Mouse (Mus musculus): ENCODE measurements around the gene Dach1. TPM values are rescaled to one million over a fixed set of nuclear protein-coding genes. Genes with fewer than 3 reads are reported as not detected.

Gene Dach1
- polyA plus RNA-seq (2014; fragmentation: Nextera tagmentation; extraction: Ambion mirVana): 2.7 and 4.0 TPM in 2 replicates

DNA sequence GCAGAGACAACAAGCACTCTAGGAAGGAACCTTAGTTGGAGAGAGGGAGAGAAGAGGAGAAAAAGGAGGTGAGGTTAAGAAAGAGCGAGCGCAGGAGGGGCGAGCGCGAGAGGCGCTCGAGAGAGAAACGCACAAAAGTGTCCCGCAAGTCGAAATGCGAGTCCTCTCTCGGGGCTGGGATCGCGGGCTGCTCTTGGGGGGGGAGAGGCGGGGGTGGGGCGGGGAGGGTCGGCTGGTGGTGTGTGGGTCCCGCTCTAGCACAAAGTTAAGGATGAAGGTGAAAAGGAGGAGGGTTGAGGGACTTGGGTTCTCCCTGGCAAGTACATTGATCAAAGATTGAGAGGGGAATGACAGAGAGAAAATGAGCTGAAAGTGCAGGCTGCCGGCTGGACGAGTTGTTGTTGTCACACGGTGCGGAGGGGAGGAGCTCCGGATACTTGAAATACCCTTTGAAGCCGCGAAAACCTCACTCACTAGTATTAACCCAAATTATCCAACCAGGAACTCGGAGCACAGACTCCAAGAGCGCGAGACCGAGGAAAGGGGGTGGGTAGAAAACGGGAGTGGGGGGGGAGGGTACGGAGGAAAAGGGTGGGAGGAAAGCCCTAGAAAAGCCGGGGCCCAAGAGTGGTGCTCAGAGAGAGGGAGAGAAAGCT lies at the start of gene Dach1:
Gene Dach1 (minus strand): TSS at position 345 of the 656 bp plus-strand sequence.
- Histone ChIP-seq H3K36me3 (ENCODE audit: control insufficient read depth, insufficient read depth, low read length) (no peaks in the 10 kb centered on the region), H3K9me3 (ENCODE audit: control insufficient read depth, low read length) (no peaks in the 10 kb centered on the region), H3K4me2 (ENCODE audit: low read length) (peak within 1 kb of the TSS; percentile 89), H3K27ac (replicated peaks in 1 of 2; ENCODE audit: control insufficient read depth in 1 of 2, insufficient read depth in 1 of 2, low read depth in 2 of 2, low read length in 2 of 2) (peak within 1 kb of the TSS; percentile 61 to 80), H3K27me3 (ENCODE audit: control insufficient read depth, insufficient read depth, low read length) (no peaks in the 10 kb centered on the region), H3K4me3 (ENCODE audit: control insufficient read depth in 1 of 2, insufficient read depth in 1 of 2, low read depth in 1 of 2, low read length in 2 of 2) (peak within 1 kb of the TSS; percentile 63 to 78), H3K9ac (ENCODE audit: low read length) (peak within 1 kb of the TSS; percentile 78), H3K4me1 (ENCODE audit: control insufficient read depth in 2 of 2, insufficient read depth in 2 of 2, low read length in 2 of 2) (peaks cover 0 to 2% of the 10 kb centered on the region in 2 experiments; a peak in 1 of 4 replicates)
- WGBS: under 1% methylated on average over 31 of the region's 32 CpGs
- peak; percentile 69 for ATAC-seq (ENCODE audit: insufficient number of reproducible peaks, insufficient read depth, low FRiP score, low read depth)

DNA sequence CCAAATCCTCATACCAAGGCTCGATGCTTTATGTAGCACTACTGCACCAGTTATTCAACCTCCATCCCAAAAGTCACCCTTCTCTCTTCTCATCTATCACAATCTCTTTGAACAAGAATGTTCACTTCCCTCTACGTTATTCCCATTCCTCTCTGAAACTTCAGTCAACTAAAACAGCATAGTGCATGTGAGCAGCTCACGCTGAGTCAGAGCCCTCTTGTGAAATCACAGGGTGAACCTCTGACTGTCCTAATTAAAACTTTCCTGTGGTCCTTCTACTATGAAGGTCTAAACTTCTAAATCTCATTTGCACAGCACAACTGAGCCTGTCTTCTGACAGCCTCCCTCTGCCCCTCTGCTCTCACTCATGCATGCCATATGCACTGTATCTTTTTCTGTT lies 30.5 kb upstream of the Dach1 start:
- 77% methylated on average over 3 of the region's 3 CpGs for WGBS
- H3K4me3 ChIP-seq (ENCODE audit: control insufficient read depth in 1 of 2, insufficient read depth in 1 of 2, low read depth in 1 of 2, low read length in 2 of 2): no peak overlapping the region
- no peaks in the 10 kb centered on the region for H3K36me3 ChIP-seq (ENCODE audit: control insufficient read depth, insufficient read depth, low read length)
- no peak overlapping the region for H3K4me2 ChIP-seq (ENCODE audit: low read length)
- H3K27ac ChIP-seq (replicated peaks in 1 of 2; ENCODE audit: control insufficient read depth in 1 of 2, insufficient read depth in 1 of 2, low read depth in 2 of 2, low read length in 2 of 2): no peak overlapping the region
- no peaks in the 10 kb centered on the region for H3K9me3 ChIP-seq (ENCODE audit: control insufficient read depth, low read length)
- no peak overlapping the region for H3K9ac ChIP-seq (ENCODE audit: low read length)
- no peak for ATAC-seq (ENCODE audit: insufficient number of reproducible peaks, insufficient read depth, low FRiP score, low read depth)
- no peaks in the 10 kb centered on the region for H3K27me3 ChIP-seq (ENCODE audit: control insufficient read depth, insufficient read depth, low read length)
- no peaks in the 10 kb centered on the region for H3K4me1 ChIP-seq (ENCODE audit: control insufficient read depth in 2 of 2, insufficient read depth in 2 of 2, low read length in 2 of 2)

DNA sequence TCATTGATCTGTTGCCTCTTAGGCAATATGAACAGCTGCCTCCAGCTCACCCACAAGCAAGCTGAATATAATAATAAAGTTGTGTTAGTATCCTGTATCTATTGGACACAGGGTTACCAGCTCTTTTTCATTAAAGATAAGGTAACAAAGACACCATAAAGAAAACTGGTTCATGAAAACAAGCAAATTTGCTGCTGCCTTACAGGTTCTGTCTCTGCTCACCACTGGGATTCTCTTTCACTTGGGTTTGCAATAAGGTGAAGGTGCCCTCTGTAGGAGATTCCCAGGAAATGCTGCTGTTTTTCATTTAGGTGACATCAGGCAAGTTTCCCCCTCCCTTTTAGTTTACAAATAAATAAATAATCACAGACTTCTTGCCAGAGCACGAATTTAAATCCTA lies 12.0 kb upstream of the Dach1 start:
- Histone ChIP-seq H3K36me3 (ENCODE audit: control insufficient read depth, insufficient read depth, low read length) (no peaks in the 10 kb centered on the region), H3K27ac (replicated peaks in 1 of 2; ENCODE audit: control insufficient read depth in 1 of 2, insufficient read depth in 1 of 2, low read depth in 2 of 2, low read length in 2 of 2) (no peak overlapping the region), H3K27me3 (ENCODE audit: control insufficient read depth, insufficient read depth, low read length) (no peaks in the 10 kb centered on the region), H3K4me3 (ENCODE audit: control insufficient read depth in 1 of 2, insufficient read depth in 1 of 2, low read depth in 1 of 2, low read length in 2 of 2) (no peak overlapping the region), H3K4me2 (ENCODE audit: low read length) (no peak overlapping the region), H3K9me3 (ENCODE audit: control insufficient read depth, low read length) (no peaks in the 10 kb centered on the region), H3K4me1 (ENCODE audit: control insufficient read depth in 2 of 2, insufficient read depth in 2 of 2, low read length in 2 of 2) (no peaks in the 10 kb centered on the region), H3K9ac (ENCODE audit: low read length) (no peak overlapping the region)
- 0% methylated on average over 1 of the region's 1 CpGs for WGBS
- no peak for ATAC-seq (ENCODE audit: insufficient number of reproducible peaks, insufficient read depth, low FRiP score, low read depth)

DNA sequence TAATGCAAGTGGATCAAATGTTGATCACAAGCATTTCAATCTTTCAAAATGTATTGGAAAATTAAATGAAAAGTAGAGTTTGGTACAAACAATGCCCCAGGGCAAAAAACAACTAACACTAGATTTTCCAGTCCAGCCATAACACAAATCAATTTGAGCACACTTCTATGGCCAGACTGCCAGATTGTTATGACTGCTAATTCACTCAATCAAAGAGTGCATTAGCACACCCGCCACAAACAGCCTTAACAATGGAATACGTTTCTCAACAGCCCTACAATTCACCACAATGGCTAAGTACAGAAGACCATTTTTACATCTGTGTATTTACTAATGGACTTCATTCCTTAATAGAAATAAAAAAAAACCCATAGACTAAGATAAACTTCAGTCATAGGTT lies 4.3 kb upstream of the Dach1 start:
- no peak for ATAC-seq (ENCODE audit: insufficient number of reproducible peaks, insufficient read depth, low FRiP score, low read depth)
- WGBS: 71% methylated on average over 2 of the region's 2 CpGs

DNA sequence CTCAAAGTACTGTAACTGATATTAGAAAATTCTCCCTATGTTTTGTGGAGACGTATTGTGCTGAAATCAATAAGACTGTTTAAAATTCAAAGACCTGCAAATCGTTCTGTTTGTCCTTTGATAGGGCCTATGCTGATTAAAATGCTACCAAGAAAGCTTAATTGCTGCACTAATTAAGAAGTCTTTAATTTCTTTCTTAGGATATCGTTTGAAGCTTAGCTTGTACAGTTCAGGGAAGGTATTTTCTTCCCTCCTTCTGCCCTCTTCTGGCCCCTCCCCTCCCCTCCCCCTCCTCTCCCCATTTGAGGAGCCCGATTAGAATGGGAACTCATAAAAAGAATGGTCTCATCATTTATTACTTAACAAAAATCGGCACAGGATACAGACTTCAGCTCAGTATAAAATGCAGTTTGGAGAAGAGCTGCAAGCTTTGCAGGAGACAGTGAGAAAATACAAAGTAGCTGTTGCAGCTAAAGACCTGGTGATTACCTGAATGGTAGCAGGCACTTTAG lies 2.9 kb upstream of the Dach1 start:
- no peaks in the 10 kb centered on the region for H3K27me3 ChIP-seq (ENCODE audit: control insufficient read depth, insufficient read depth, low read length)
- H3K9me3 ChIP-seq (ENCODE audit: control insufficient read depth, low read length): no peaks in the 10 kb centered on the region
- peak overlapping the region; percentile 53 for H3K4me2 ChIP-seq (ENCODE audit: low read length)
- no peaks in the 10 kb centered on the region for H3K36me3 ChIP-seq (ENCODE audit: control insufficient read depth, insufficient read depth, low read length)
- H3K4me3 ChIP-seq (ENCODE audit: control insufficient read depth in 1 of 2, insufficient read depth in 1 of 2, low read depth in 1 of 2, low read length in 2 of 2): peak overlapping the region in 1 of 2 experiments; percentile 9; a peak in 1 of 4 replicates
- 8% methylated on average over 5 of the region's 5 CpGs for WGBS
- ATAC-seq (ENCODE audit: insufficient number of reproducible peaks, insufficient read depth, low FRiP score, low read depth): no peak
- H3K4me1 ChIP-seq (ENCODE audit: control insufficient read depth in 2 of 2, insufficient read depth in 2 of 2, low read length in 2 of 2): 0 out of 4 replicates have a peak, but pooled peaks cover 0 to 2% of the 10 kb centered on the region in 2 experiments
- H3K9ac ChIP-seq (ENCODE audit: low read length): no peak overlapping the region
- no peak overlapping the region for H3K27ac ChIP-seq (replicated peaks in 1 of 2; ENCODE audit: control insufficient read depth in 1 of 2, insufficient read depth in 1 of 2, low read depth in 2 of 2, low read length in 2 of 2)

More for the DNA sequence above, 4.3 kb upstream of the Dach1 start:
- Histone ChIP-seq H3K4me1 (ENCODE audit: control insufficient read depth in 2 of 2, insufficient read depth in 2 of 2, low read length in 2 of 2) (0 out of 4 replicates have a peak, but pooled peaks cover 0 to 2% of the 10 kb centered on the region in 2 experiments), H3K9me3 (ENCODE audit: control insufficient read depth, low read length) (no peaks in the 10 kb centered on the region), H3K4me2 (ENCODE audit: low read length) (no peak overlapping the region), H3K4me3 (ENCODE audit: control insufficient read depth in 1 of 2, insufficient read depth in 1 of 2, low read depth in 1 of 2, low read length in 2 of 2) (no peak overlapping the region), H3K27me3 (ENCODE audit: control insufficient read depth, insufficient read depth, low read length) (no peaks in the 10 kb centered on the region), H3K27ac (replicated peaks in 1 of 2; ENCODE audit: control insufficient read depth in 1 of 2, insufficient read depth in 1 of 2, low read depth in 2 of 2, low read length in 2 of 2) (no peak overlapping the region), H3K36me3 (ENCODE audit: control insufficient read depth, insufficient read depth, low read length) (no peaks in the 10 kb centered on the region), H3K9ac (ENCODE audit: low read length) (no peak overlapping the region)

DNA sequence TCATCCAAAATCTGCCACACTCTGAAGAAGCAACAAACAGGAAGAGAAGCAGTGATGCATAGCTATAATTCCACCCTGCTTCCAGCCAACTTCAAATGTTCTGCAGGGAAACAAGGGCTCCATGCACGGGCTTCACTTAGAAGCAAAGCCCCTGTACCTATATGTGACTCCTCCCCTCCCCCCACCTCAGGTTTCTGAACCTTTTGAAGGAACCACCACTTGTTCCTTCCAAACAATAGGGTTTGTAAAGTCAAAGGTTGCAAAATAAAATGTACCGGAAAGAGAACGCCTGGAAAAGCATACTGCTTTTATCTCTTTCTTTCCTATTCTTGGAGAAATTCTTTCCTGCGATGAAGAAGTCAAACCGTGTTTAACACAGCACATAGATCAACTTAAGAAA lies 2.3 kb upstream of the Dach1 start:
- Histone ChIP-seq H3K4me2 (ENCODE audit: low read length) (peak overlapping the region; percentile 53), H3K27me3 (ENCODE audit: control insufficient read depth, insufficient read depth, low read length) (no peaks in the 10 kb centered on the region)

DNA sequence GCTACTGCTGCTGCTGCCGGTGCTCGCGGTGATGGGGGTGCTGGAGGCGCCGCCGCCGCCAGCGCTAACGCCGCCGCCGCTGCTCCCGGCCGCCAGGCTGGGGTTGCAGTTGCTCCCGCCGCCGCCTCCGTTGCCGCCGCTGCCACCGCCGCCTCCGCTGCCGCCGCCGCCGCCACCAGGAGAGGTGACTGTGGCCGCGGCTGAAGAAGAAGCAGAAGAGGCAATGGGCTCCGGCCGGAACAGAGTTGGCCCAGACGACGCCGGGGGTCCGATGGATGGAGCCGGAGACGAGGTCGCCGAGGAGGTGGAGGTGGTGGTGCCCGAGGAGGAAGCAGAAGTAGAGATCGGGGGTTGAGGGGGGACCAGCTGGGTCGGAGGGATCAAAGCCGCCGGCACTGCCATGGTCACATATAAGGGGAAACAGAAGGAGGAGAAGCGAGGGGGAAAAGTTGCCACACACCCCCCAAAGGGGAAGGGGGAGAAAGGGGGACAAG lies 610 bp downstream of the Dach1 start:
- peak overlapping the region; percentile 78 for H3K9ac ChIP-seq (ENCODE audit: low read length)
- no peaks in the 10 kb centered on the region for H3K27me3 ChIP-seq (ENCODE audit: control insufficient read depth, insufficient read depth, low read length)
- peak overlapping the region; percentile 89 for H3K4me2 ChIP-seq (ENCODE audit: low read length)
- peaks cover 0 to 2% of the 10 kb centered on the region in 2 experiments; a peak in 1 of 4 replicates for H3K4me1 ChIP-seq (ENCODE audit: control insufficient read depth in 2 of 2, insufficient read depth in 2 of 2, low read length in 2 of 2)
- H3K4me3 ChIP-seq (ENCODE audit: control insufficient read depth in 1 of 2, insufficient read depth in 1 of 2, low read depth in 1 of 2, low read length in 2 of 2): peak overlapping the region; percentile 63 to 78
- H3K36me3 ChIP-seq (ENCODE audit: control insufficient read depth, insufficient read depth, low read length): no peaks in the 10 kb centered on the region
- no peak for ATAC-seq (ENCODE audit: insufficient number of reproducible peaks, insufficient read depth, low FRiP score, low read depth)
- no peaks in the 10 kb centered on the region for H3K9me3 ChIP-seq (ENCODE audit: control insufficient read depth, low read length)
- under 1% methylated on average over 45 of the region's 45 CpGs for WGBS
- peak overlapping the region; percentile 61 to 80; a peak in 3 of 4 replicates for H3K27ac ChIP-seq (replicated peaks in 1 of 2; ENCODE audit: control insufficient read depth in 1 of 2, insufficient read depth in 1 of 2, low read depth in 2 of 2, low read length in 2 of 2)

More for the DNA sequence above, 2.3 kb upstream of the Dach1 start:
- peaks cover 0 to 2% of the 10 kb centered on the region in 2 experiments; a peak in 1 of 4 replicates for H3K4me1 ChIP-seq (ENCODE audit: control insufficient read depth in 2 of 2, insufficient read depth in 2 of 2, low read length in 2 of 2)
- H3K4me3 ChIP-seq (ENCODE audit: control insufficient read depth in 1 of 2, insufficient read depth in 1 of 2, low read depth in 1 of 2, low read length in 2 of 2): peak overlapping the region in 1 of 2 experiments; percentile 9; a peak in 1 of 4 replicates
- no peak overlapping the region for H3K27ac ChIP-seq (replicated peaks in 1 of 2; ENCODE audit: control insufficient read depth in 1 of 2, insufficient read depth in 1 of 2, low read depth in 2 of 2, low read length in 2 of 2)
- no peaks in the 10 kb centered on the region for H3K9me3 ChIP-seq (ENCODE audit: control insufficient read depth, low read length)
- no peak for ATAC-seq (ENCODE audit: insufficient number of reproducible peaks, insufficient read depth, low FRiP score, low read depth)
- no peaks in the 10 kb centered on the region for H3K36me3 ChIP-seq (ENCODE audit: control insufficient read depth, insufficient read depth, low read length)
- no peak overlapping the region for H3K9ac ChIP-seq (ENCODE audit: low read length)
- 8% methylated on average over 5 of the region's 5 CpGs for WGBS
